Mouse (Mus musculus) hindbrain, embryonic 11.5 days (tissue): ENCODE results near the gene Gm13212. TPM values are rescaled to one million over a fixed set of nuclear protein-coding genes. Genes with fewer than 3 reads are reported as not detected.
A peak's percentile ranks its signal among the peaks of the same experiment; 100 is the strongest.
"Not testable (repeated sequence)": the region's sequence is repeated elsewhere in the genome, so short reads cannot be mapped to it uniquely, and the experiment has no call there.

Source experiments
- ATAC-seq: fragments of 200-750 bp; cut with Nextera tagmentation; 2 replicates; pipeline ENCODE4 v1.8.0; 2017; ENCODE audit warnings: mild to moderate bottlenecking, moderate TSS enrichment, moderate library complexity; ENCODE audit not compliant: low FRiP score
- DNase-seq: peaks from one replicate; pipeline ENCODE4 v3.0.0-alpha.2; 2015; ENCODE audit warnings: low spot score
- H3K27ac ChIP-seq: fragments of 300-500 bp; sonication (generic); 2 replicates; pipeline ENCODE4 v1.5.1; 2014; ENCODE audit warnings: mild to moderate bottlenecking, low read depth, low read length
- H3K27me3 ChIP-seq: fragments of 300-500 bp; sonication (generic); 2 replicates; pipeline ENCODE4 v1.6.1; 2014; ENCODE audit warnings: mild to moderate bottlenecking, low read length, moderate library complexity, mixed read lengths; ENCODE audit not compliant: control insufficient read depth, insufficient read depth
- H3K36me3 ChIP-seq: fragments of 300-500 bp; sonication (generic); 2 replicates; pipeline ENCODE4 v1.6.1; 2014; ENCODE audit warnings: mild to moderate bottlenecking, low read length, moderate library complexity, mixed read lengths; ENCODE audit not compliant: control insufficient read depth, insufficient read depth
- H3K4me1 ChIP-seq: fragments of 300-500 bp; sonication (generic); replicated peaks from 2 replicates; pipeline ENCODE4 v1.6.1; 2014; ENCODE audit warnings: low read length, mixed read lengths; ENCODE audit not compliant: control insufficient read depth, insufficient read depth
- H3K4me2 ChIP-seq: fragments of 300-500 bp; sonication (generic); replicated peaks from 2 replicates; pipeline ENCODE4 v1.6.1; 2014; ENCODE audit warnings: mild to moderate bottlenecking, low read depth, low read length
- H3K4me3 ChIP-seq: fragments of 300-500 bp; sonication (generic); 2 replicates; pipeline ENCODE4 v1.5.1; 2014; ENCODE audit warnings: low read depth, low read length
- H3K9ac ChIP-seq: fragments of 300-500 bp; sonication (generic); 2 replicates; pipeline ENCODE4 v1.6.1; 2014; ENCODE audit warnings: low read depth, low read length
- H3K9me3 ChIP-seq: fragments of 300-500 bp; sonication (generic); 2 replicates; pipeline ENCODE4 v1.6.1; 2016; ENCODE audit warnings: low read length; ENCODE audit not compliant: control insufficient read depth
- WGBS: fragments of 180-500 bp; shearing (Covaris S2); extraction: QIAGEN DNeasy Blood & Tissue Kit; methylation state at CpG from one replicate; pipeline ENCODE4 v1.1.7; 2014; 5-methylcytosine and 5-hydroxymethylcytosine counted together
- polyA plus RNA-seq: library from polyadenylated mRNA; unstranded; fragments of >200 nt; fragmentation: Nextera tagmentation; extraction: Ambion mirVana; gene quantifications from 2 replicates; pipeline ENCODE4 v1.2.1, GENCODE M21; 2014

Gene Gm13212
- polyA plus RNA-seq, 1 experiment from 2014 or later = 1.3 TPM

- not testable (repeated sequence) for H3K36me3 ChIP-seq, H3K9me3 ChIP-seq, H3K9ac ChIP-seq, ATAC-seq, H3K4me1 ChIP-seq, H3K4me3 ChIP-seq, DNase-seq, H3K4me2 ChIP-seq, H3K27ac ChIP-seq, H3K27me3 ChIP-seq
- 89% methylated on average over 6 of the region's 10 CpGs for WGBS
These were observed 14.5 kb upstream of the Gm13212 start for GRCm38 (mm10) chr4:145570461-145570860.

- not testable (repeated sequence) for H3K36me3 ChIP-seq, H3K4me3 ChIP-seq, ATAC-seq, DNase-seq, H3K27ac ChIP-seq, H3K9me3 ChIP-seq, H3K9ac ChIP-seq, H3K4me2 ChIP-seq, H3K4me1 ChIP-seq, H3K27me3 ChIP-seq
- WGBS = 92% methylated on average over 8 of the region's 8 CpGs
These were observed 8.3 kb upstream of the Gm13212 start for GRCm38 (mm10) chr4:145576623-145577022.

GRCm38 (mm10) chr4:145580333-145580732, 4.6 kb upstream of the Gm13212 start:
- not testable (repeated sequence) for DNase-seq, H3K9me3 ChIP-seq, ATAC-seq, H3K4me1 ChIP-seq, H3K9ac ChIP-seq, H3K4me3 ChIP-seq, H3K27me3 ChIP-seq, H3K4me2 ChIP-seq, H3K27ac ChIP-seq, H3K36me3 ChIP-seq
- WGBS = 90% methylated on average over 1 of the region's 1 CpGs

- ATAC-seq = 0 out of 2 replicates have a peak, but pooled peaks have one; percentile 47
- not testable (repeated sequence) for H3K9me3 ChIP-seq, H3K4me3 ChIP-seq, H3K27me3 ChIP-seq, DNase-seq, H3K27ac ChIP-seq, H3K36me3 ChIP-seq, H3K9ac ChIP-seq, H3K4me2 ChIP-seq, H3K4me1 ChIP-seq
- 94% methylated on average over 2 of the region's 2 CpGs for WGBS
These were observed 1.1 kb downstream of the Gm13212 start for GRCm38 (mm10) chr4:145586046-145586445.

GRCm38 (mm10) chr4:145594183-145594582, 9.2 kb downstream of the Gm13212 start:
- WGBS = 67% methylated on average over 1 of the region's 1 CpGs
- not testable (repeated sequence) for H3K4me2 ChIP-seq, H3K27me3 ChIP-seq, H3K9ac ChIP-seq, ATAC-seq, H3K4me1 ChIP-seq, DNase-seq, H3K4me3 ChIP-seq, H3K27ac ChIP-seq, H3K9me3 ChIP-seq, H3K36me3 ChIP-seq

GRCm38 (mm10) chr4:145594798-145595197, 9.8 kb downstream of the Gm13212 start:
- H3K4me3 ChIP-seq, H3K4me1 ChIP-seq, H3K27me3 ChIP-seq, H3K27ac ChIP-seq, DNase-seq, H3K9ac ChIP-seq, H3K4me2 ChIP-seq, H3K36me3 ChIP-seq, H3K9me3 ChIP-seq: not testable (repeated sequence)
- peak; percentile 45; the same call in 1 of the 2 replicates for ATAC-seq
- 98% methylated on average over 3 of the region's 4 CpGs for WGBS

- H3K4me2 ChIP-seq, H3K27ac ChIP-seq, H3K27me3 ChIP-seq, H3K4me3 ChIP-seq, H3K9ac ChIP-seq, ATAC-seq, H3K9me3 ChIP-seq, H3K4me1 ChIP-seq, H3K36me3 ChIP-seq: not testable (repeated sequence)
- WGBS = 27% methylated on average over 64 of the region's 83 CpGs
- peak; percentile 2 for DNase-seq
These were observed 55.6 kb downstream of the Gm13212 start for GRCm38 (mm10) chr4:145640416-145641185.

- H3K4me1 ChIP-seq, H3K9ac ChIP-seq, H3K9me3 ChIP-seq, H3K36me3 ChIP-seq, H3K4me2 ChIP-seq, DNase-seq, H3K27me3 ChIP-seq, H3K27ac ChIP-seq, H3K4me3 ChIP-seq, ATAC-seq: not testable (repeated sequence)
- WGBS = 72% methylated on average over 3 of the region's 3 CpGs
These were observed 85.4 kb downstream of the Gm13212 start, which contains the start of gene Zfp980 for GRCm38 (mm10) chr4:145670385-145670784. TSS of gene Zfp980 (plus strand) at chr4:145670685.

GRCm38 (mm10) chr4:145674286-145674780, 89.4 kb downstream of the Gm13212 start:
- ATAC-seq, H3K27ac ChIP-seq, H3K36me3 ChIP-seq, H3K4me1 ChIP-seq, H3K4me3 ChIP-seq, DNase-seq, H3K9ac ChIP-seq, H3K9me3 ChIP-seq, H3K4me2 ChIP-seq, H3K27me3 ChIP-seq: not testable (repeated sequence)
- WGBS = 73% methylated on average over 2 of the region's 2 CpGs
